In genomic region chr10:58478071-58478578, GRCm38 (mm10) we compare ENCODE assay signal across 23 mouse cellular contexts. TPM values are rescaled to one million over a fixed set of nuclear protein-coding genes. Genes with fewer than 3 reads are reported as not detected.
DNase-seq lines count a peak whose midpoint lies in the region; ATAC-seq and TF ChIP-seq lines count a peak whose summit lies in the region.
"Had no signal": no experiment of that assay in that cellular context is flagged by ENCODE, and none has a peak within 500 bp of the region (broad histone marks: within the 10 kb centered on the region; RNA-seq: fewer than 3 reads in every experiment).

No protein-coding gene starts in this region.

- 0 out of 2 replicates have a peak overlapping the region, but pooled peaks have one; percentile 59 for H3K27ac ChIP-seq in forebrain, embryonic 14.5 days (ENCODE audit: low read depth, low read length)
- H3K27ac ChIP-seq in forebrain, embryonic 10.5 days = no peak overlapping the region
- H3K27ac ChIP-seq in layer of hippocampus, adult 2 months = peak overlapping the region; percentile 84
- 0 out of 2 replicates have a peak overlapping the region, but pooled peaks have one; percentile 22 for H3K27ac ChIP-seq in forebrain, postnatal 0 days (ENCODE audit: low read depth, low read length)
- H3K27ac ChIP-seq in thymus, adult 2 months (ENCODE audit: control insufficient read depth, insufficient read depth, low read length) = no peak overlapping the region
- H3K27ac ChIP-seq: embryonic facial prominence, embryonic 12.5 days; heart, embryonic 13.5 days had no signal

- TF ChIP-seq CTCF in layer of hippocampus, adult 2 months (conservative IDR thresholded peaks at IDR 0.05) = no peak
- no peak for TF ChIP-seq CTCF in forebrain, postnatal 0 days (IDR thresholded peaks at IDR 0.05; ENCODE audit: low read depth)
- TF ChIP-seq CTCF in thymus, adult 2 months (IDR thresholded peaks at IDR 0.05; ENCODE audit: borderline replicate concordance, control insufficient read depth, extremely low read depth, insufficient read depth, low read length, poor library complexity) = no peak

- 94% methylated on average over 2 of the region's 2 CpGs for WGBS in forebrain, embryonic 14.5 days
- 99% methylated on average over 2 of the region's 2 CpGs for WGBS in forebrain, embryonic 10.5 days
- 88% methylated on average over 2 of the region's 2 CpGs for WGBS in forebrain, postnatal 0 days
- 97% methylated on average over 2 of the region's 2 CpGs for WGBS in thymus, adult 2 months

- H3K4me3 ChIP-seq in forebrain, embryonic 14.5 days (ENCODE audit: low read depth, low read length) = no peak overlapping the region
- no peak overlapping the region for H3K4me3 ChIP-seq in forebrain, embryonic 10.5 days
- H3K4me3 ChIP-seq in layer of hippocampus, adult 2 months = no peak overlapping the region
- no peak overlapping the region for H3K4me3 ChIP-seq in forebrain, postnatal 0 days (ENCODE audit: low read depth, low read length)
- H3K4me3 ChIP-seq in thymus, adult 2 months (ENCODE audit: control insufficient read depth, insufficient read depth, low read length) = no peak overlapping the region
- H3K4me3 ChIP-seq: embryonic facial prominence, embryonic 12.5 days; heart, embryonic 13.5 days had no signal

- H3K36me3 ChIP-seq in forebrain, embryonic 14.5 days (ENCODE audit: control insufficient read depth, insufficient read depth, low read length) = peaks cover 58% of the 10 kb centered on the region
- peaks cover 96% of the 10 kb centered on the region for H3K36me3 ChIP-seq in forebrain, embryonic 10.5 days (replicated peaks)
- H3K36me3 ChIP-seq in forebrain, postnatal 0 days (ENCODE audit: insufficient read depth) = peaks cover 29% of the 10 kb centered on the region
- peaks cover 59% of the 10 kb centered on the region for H3K36me3 ChIP-seq in thymus, adult 2 months (ENCODE audit: control insufficient read depth, insufficient read depth, low read length)

- DNase-seq in forebrain, embryonic 14.5 days (ENCODE audit: low spot score) = no peak
- no peak for DNase-seq in forebrain, embryonic 10.5 days (ENCODE audit: extremely low spot score, low spot score)
- DNase-seq in layer of hippocampus, adult 2 months (ENCODE audit: low spot score in 2 of 2) = no peak
- no peak for DNase-seq in layer of hippocampus, postnatal 14 days (ENCODE audit: low spot score in 2 of 2)
- peak; percentile 66 for DNase-seq in brain, adult 2 months (ENCODE audit: low read depth, low spot score)
- DNase-seq in forebrain, postnatal 0 days = no peak
- DNase-seq in adrenal gland, adult (ENCODE audit: inconsistent age in 2 of 2, low spot score in 1 of 2) = no peak
- DNase-seq in thymus, adult 2 months = no peak
- DNase-seq: adrenal gland, adult 2 months; adrenal gland, postnatal 25 days; cerebellum, adult 2 months; cerebellum, postnatal 10 days; gastrocnemius, postnatal 36 days; heart, adult 11 months; heart, postnatal 36 days had no signal

- no peaks in the 10 kb centered on the region for H3K27me3 ChIP-seq in forebrain, embryonic 14.5 days (replicated peaks; ENCODE audit: control insufficient read depth, insufficient read depth, low read length)
- no peaks in the 10 kb centered on the region for H3K27me3 ChIP-seq in forebrain, embryonic 10.5 days (ENCODE audit: poor library complexity, severe bottlenecking)
- no peaks in the 10 kb centered on the region for H3K27me3 ChIP-seq in forebrain, postnatal 0 days (ENCODE audit: insufficient read depth, low read length)
- no peaks in the 10 kb centered on the region for H3K27me3 ChIP-seq in thymus, adult 2 months (ENCODE audit: control insufficient read depth, insufficient read depth, low read length)
- H3K27me3 ChIP-seq: CH12.LX; embryonic facial prominence, embryonic 12.5 days; heart, embryonic 13.5 days; Patski had no signal

- no peak overlapping the region for H3K9ac ChIP-seq in forebrain, embryonic 14.5 days (ENCODE audit: low read length)
- no peak overlapping the region for H3K9ac ChIP-seq in forebrain, postnatal 0 days
- H3K9ac ChIP-seq: embryonic facial prominence, embryonic 12.5 days; heart, embryonic 13.5 days had no signal

- no peak for TF ChIP-seq POLR2A in thymus, adult 2 months (IDR thresholded peaks at IDR 0.05; ENCODE audit: control insufficient read depth, extremely low read depth, insufficient read depth, low read length, poor library complexity)

- no peaks in the 10 kb centered on the region for H3K9me3 ChIP-seq in forebrain, embryonic 14.5 days (replicated peaks; ENCODE audit: control insufficient read depth, low read length)
- H3K9me3 ChIP-seq in forebrain, embryonic 10.5 days = no peaks in the 10 kb centered on the region
- no peaks in the 10 kb centered on the region for H3K9me3 ChIP-seq in forebrain, postnatal 0 days (ENCODE audit: low read length)
- H3K9me3 ChIP-seq: embryonic facial prominence, embryonic 12.5 days; heart, embryonic 13.5 days had no signal

- H3K4me1 ChIP-seq in forebrain, embryonic 14.5 days (ENCODE audit: control insufficient read depth, insufficient read depth, low read length) = no peaks in the 10 kb centered on the region; the same call in 1 of the 2 replicates
- no peaks in the 10 kb centered on the region for H3K4me1 ChIP-seq in forebrain, embryonic 10.5 days
- H3K4me1 ChIP-seq in forebrain, postnatal 0 days (ENCODE audit: insufficient read depth) = no peaks in the 10 kb centered on the region
- H3K4me1 ChIP-seq in thymus, adult 2 months (replicated peaks; ENCODE audit: control insufficient read depth, insufficient read depth, low read length) = no peaks in the 10 kb centered on the region
- H3K4me1 ChIP-seq: embryonic facial prominence, embryonic 12.5 days; heart, embryonic 13.5 days had no signal

- H3K4me2 ChIP-seq in forebrain, embryonic 14.5 days (ENCODE audit: low read length) = no peak overlapping the region
- H3K4me2 ChIP-seq in forebrain, postnatal 0 days (ENCODE audit: low read depth) = no peak overlapping the region
- H3K4me2 ChIP-seq: embryonic facial prominence, embryonic 12.5 days; heart, embryonic 13.5 days had no signal

- ATAC-seq in forebrain, embryonic 14.5 days = no peak
- ATAC-seq in forebrain, postnatal 0 days = no peak
- ATAC-seq: activated CD4-positive, CD25-positive, alpha-beta regulatory T cell, adult 4 months; hindbrain, embryonic 16.5 days; inflammation-experienced regulatory T-cells, adult 6 months; intestine, postnatal 0 days; Patski had no signal

RNA-seq across cellular contexts. Expression of gene Ccdc138, which starts 19.6 kb away (rescaled TPM):
- 6.0 and 7.7 TPM in 2 replicates for polyA plus RNA-seq in forebrain, embryonic 14.5 days (2014; fragmentation: Nextera tagmentation; extraction: Ambion mirVana)
- polyA plus RNA-seq in forebrain, embryonic 10.5 days (2016; fragmentation: Nextera tagmentation; extraction: Ambion mirVana) = 16.8 and 17.6 TPM in 2 replicates
- 1 to 10 TPM; 4.2 to 5.1 TPM for total RNA-seq in layer of hippocampus, adult 2 months (2021)
- total RNA-seq in layer of hippocampus, postnatal 14 days (2021) = 1 to 10 TPM; 5.1 to 5.2 TPM
- total RNA-seq in forebrain, postnatal 0 days (2014; rRNA removed) = 7.8 and 7.9 TPM in 2 replicates
- 4.9 and 9.4 TPM in 2 replicates for polyA plus RNA-seq in forebrain, postnatal 0 days (2015; fragmentation: Nextera tagmentation; extraction: Ambion mirVana)
- polyA plus RNA-seq in thymus, adult 2 months (2012; rRNA removed) = 1.1 and 1.2 TPM in 2 replicates

RNA-seq across cellular contexts. Expression of gene Ranbp2, which starts 31.4 kb away (rescaled TPM):
- polyA plus RNA-seq in forebrain, embryonic 14.5 days (2014; fragmentation: Nextera tagmentation; extraction: Ambion mirVana) = 24.2 and 33.4 TPM in 2 replicates
- polyA plus RNA-seq in forebrain, embryonic 10.5 days (2016; fragmentation: Nextera tagmentation; extraction: Ambion mirVana) = 29.0 and 30.5 TPM in 2 replicates
- 10 to 100 TPM; 78.2 to 81.5 TPM for total RNA-seq in layer of hippocampus, adult 2 months (2021)
- 10 to 100 TPM; 66.5 to 70.8 TPM for total RNA-seq in layer of hippocampus, postnatal 14 days (2021)
- total RNA-seq in forebrain, postnatal 0 days (2014; rRNA removed) = 51.6 and 65.4 TPM in 2 replicates
- 7.1 and 10.9 TPM in 2 replicates for polyA plus RNA-seq in forebrain, postnatal 0 days (2015; fragmentation: Nextera tagmentation; extraction: Ambion mirVana)
- polyA plus RNA-seq in thymus, adult 2 months (2012; rRNA removed) = 7.1 and 7.5 TPM in 2 replicates

Comparison
In these comparisons a context has a peak if more than half of its experiments do, and no peak if none do; other contexts are left out.
1. H3K27ac ChIP-seq: peak in forebrain, embryonic 14.5 days (single experiment), layer of hippocampus, adult 2 months (single experiment) and forebrain, postnatal 0 days (single experiment); none in forebrain, embryonic 10.5 days (single experiment) and thymus, adult 2 months (single experiment).